Mouse (Mus musculus) midbrain, embryonic 10.5 days (tissue): ENCODE results near the gene Il2rb. TPM values are rescaled to one million over a fixed set of nuclear protein-coding genes. Genes with fewer than 3 reads are reported as not detected.
A peak's percentile ranks its signal among the peaks of the same experiment; 100 is the strongest.

Experiments used
- DNase-seq: peaks from one replicate; pipeline ENCODE4 v3.0.0-alpha.2; 2017; ENCODE audit warnings: low spot score
- H3K27ac ChIP-seq: fragments of 300-500 bp; sonication (generic); replicated peaks from 2 replicates; pipeline ENCODE4 v1.5.1; 2016; ENCODE audit warnings: mild to moderate bottlenecking
- H3K27me3 ChIP-seq: fragments of 300-500 bp; sonication (generic); 2 replicates; pipeline ENCODE4 v1.6.1; 2016; ENCODE audit warnings: low read depth, mild to moderate bottlenecking; ENCODE audit not compliant: poor library complexity, severe bottlenecking
- H3K36me3 ChIP-seq: fragments of 300-500 bp; sonication (generic); 2 replicates; pipeline ENCODE4 v1.6.1; 2016; ENCODE audit warnings: mild to moderate bottlenecking, moderate library complexity
- H3K4me1 ChIP-seq: fragments of 300-500 bp; sonication (generic); 2 replicates; pipeline ENCODE4 v1.6.1; 2016
- H3K4me3 ChIP-seq: fragments of 300-500 bp; sonication (generic); 2 replicates; pipeline ENCODE4 v1.5.1; 2016; ENCODE audit warnings: mild to moderate bottlenecking, moderate library complexity
- H3K9me3 ChIP-seq: fragments of 300-500 bp; sonication (generic); replicated peaks from 2 replicates; pipeline ENCODE4 v1.6.1; 2016; ENCODE audit warnings: mild to moderate bottlenecking
- WGBS: fragments of 180-500 bp; shearing (Covaris S2); methylation state at CpG from one replicate; pipeline ENCODE4 v1.1.7; 2016; 5-methylcytosine and 5-hydroxymethylcytosine counted together
- polyA plus RNA-seq: library from polyadenylated mRNA; unstranded; fragments of >200 nt; fragmentation: Nextera tagmentation; extraction: Ambion mirVana; gene quantifications from 2 replicates; pipeline ENCODE4 v1.2.1, GENCODE M21; 2016

Gene Il2rb
- polyA plus RNA-seq, 1 experiment from 2014 or later: not detected

- Histone ChIP-seq H3K4me1 (peaks cover 47% of the 10 kb centered on the region), H3K9me3 (no peaks in the 10 kb centered on the region), H3K27ac (peak within 1 kb of the TSS; percentile 84), H3K27me3 (peaks cover 22% of the 10 kb centered on the region), H3K4me3 (peak within 1 kb of the TSS; percentile 54), H3K36me3 (no peaks in the 10 kb centered on the region)
- DNase-seq: no peak
- WGBS: 77% methylated on average over 17 of the region's 17 CpGs
These were observed 35.8 kb upstream of the Il2rb start, which contains the start of gene C1qtnf6 for GRCm38 (mm10) chr15:78530671-78531450. Gene C1qtnf6 (minus strand): TSS chr15:78531416.

- Histone ChIP-seq H3K27me3 (peaks cover 22% of the 10 kb centered on the region), H3K4me1 (peaks cover 41% of the 10 kb centered on the region), H3K27ac (no peak overlapping the region; the same call in 1 of the 2 replicates), H3K4me3 (peak overlapping the region; percentile 50; the same call in 1 of the 2 replicates), H3K36me3 (no peaks in the 10 kb centered on the region), H3K9me3 (no peaks in the 10 kb centered on the region)
- DNase-seq: no peak
- WGBS: 81% methylated on average over 3 of the region's 3 CpGs
These were observed 35.1 kb upstream of the Il2rb start for GRCm38 (mm10) chr15:78530141-78530540.

GRCm38 (mm10) chr15:78529428-78529990 lies 34.4 kb upstream of the Il2rb start:
- Histone ChIP-seq H3K36me3 (no peaks in the 10 kb centered on the region), H3K27me3 (peaks cover 22% of the 10 kb centered on the region), H3K9me3 (no peaks in the 10 kb centered on the region), H3K4me1 (peaks cover 46% of the 10 kb centered on the region), H3K4me3 (peak overlapping the region; percentile 50), H3K27ac (peak overlapping the region; percentile 82)
- DNase-seq: peak; percentile 77
- 3% methylated on average over 15 of the region's 15 CpGs for WGBS

DNA sequence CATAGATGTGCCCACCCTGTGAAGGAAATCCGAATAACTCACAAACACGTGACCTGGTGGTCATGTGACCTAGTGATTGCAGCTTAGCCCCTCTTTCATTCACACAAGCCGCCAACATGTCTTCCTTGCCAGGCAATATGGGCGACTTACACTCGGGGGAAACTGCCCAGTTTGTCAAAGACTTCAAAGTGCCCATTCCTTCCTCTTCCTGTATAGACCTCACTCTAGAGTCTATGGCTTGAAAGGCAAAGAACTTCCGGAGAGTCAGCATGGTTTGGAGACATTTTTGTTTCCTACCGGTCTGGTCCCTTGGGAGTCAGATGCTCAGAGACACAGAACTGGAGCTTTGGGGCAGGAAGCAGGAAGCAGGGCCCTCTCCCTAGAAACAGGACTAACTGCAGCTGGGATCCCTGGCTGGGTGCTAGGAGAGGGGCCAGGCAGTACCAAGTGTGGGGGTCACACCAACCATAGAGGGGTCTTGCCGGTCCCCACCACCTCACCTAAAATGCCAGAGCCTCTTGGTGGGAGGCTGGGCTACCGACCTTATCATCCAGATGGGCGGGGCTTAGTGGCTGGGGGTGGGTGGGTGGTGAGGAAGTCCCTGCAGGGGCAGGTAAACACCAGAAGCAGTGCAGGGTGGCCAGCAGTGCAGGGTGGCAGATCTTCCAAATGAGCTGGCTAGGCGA lies 33.8 kb upstream of the Il2rb start:
- Histone ChIP-seq H3K27ac (peak overlapping the region; percentile 82), H3K4me1 (peaks cover 52% of the 10 kb centered on the region)
- WGBS: 55% methylated on average over 11 of the region's 11 CpGs

GRCm38 (mm10) chr15:78527973-78528372 lies 32.9 kb upstream of the Il2rb start:
- H3K36me3 ChIP-seq: no peaks in the 10 kb centered on the region
- WGBS: 83% methylated on average over 7 of the region's 7 CpGs
- H3K9me3 ChIP-seq: no peaks in the 10 kb centered on the region
- no peak overlapping the region for H3K27ac ChIP-seq
- DNase-seq: no peak
- peaks cover 21% of the 10 kb centered on the region for H3K27me3 ChIP-seq
- no peak overlapping the region for H3K4me3 ChIP-seq
- peaks cover 55% of the 10 kb centered on the region for H3K4me1 ChIP-seq

More for the DNA sequence above, 33.8 kb upstream of the Il2rb start:
- Histone ChIP-seq H3K36me3 (no peaks in the 10 kb centered on the region), H3K4me3 (peak overlapping the region; percentile 50), H3K9me3 (no peaks in the 10 kb centered on the region), H3K27me3 (peaks cover 22% of the 10 kb centered on the region)
- DNase-seq: no peak

DNA sequence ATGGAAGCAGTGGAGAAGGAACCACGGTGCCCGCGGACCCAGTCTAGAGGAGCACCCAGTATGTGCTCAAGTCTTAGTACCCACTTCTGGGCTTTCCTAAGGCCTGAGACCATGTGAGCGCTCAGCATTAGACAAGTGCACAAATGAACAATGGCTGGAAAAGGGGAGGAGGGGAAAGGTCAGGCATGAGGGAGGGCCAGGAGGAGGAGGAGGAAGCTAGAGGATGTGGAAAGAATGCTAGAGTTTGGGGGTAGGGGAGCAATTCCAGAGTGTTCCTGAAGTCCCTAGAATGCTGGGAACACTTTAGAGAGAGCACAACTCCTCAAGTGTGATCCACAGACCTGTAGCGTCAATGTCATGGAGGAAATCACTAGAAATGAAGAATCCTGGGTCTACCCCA lies 29.1 kb upstream of the Il2rb start:
- Histone ChIP-seq H3K36me3 (no peaks in the 10 kb centered on the region), H3K9me3 (no peaks in the 10 kb centered on the region), H3K4me3 (no peak overlapping the region), H3K4me1 (peaks cover 29% of the 10 kb centered on the region), H3K27ac (peak overlapping the region; percentile 39; the same call in 1 of the 2 replicates), H3K27me3 (no peaks in the 10 kb centered on the region)
- WGBS: 88% methylated on average over 5 of the region's 5 CpGs
- no peak for DNase-seq

- Histone ChIP-seq H3K27ac (no peak overlapping the region), H3K27me3 (no peaks in the 10 kb centered on the region), H3K36me3 (no peaks in the 10 kb centered on the region), H3K9me3 (no peaks in the 10 kb centered on the region), H3K4me1 (peaks cover 19% of the 10 kb centered on the region), H3K4me3 (no peak overlapping the region)
- DNase-seq: no peak
- 90% methylated on average over 6 of the region's 6 CpGs for WGBS
These were observed 26.8 kb upstream of the Il2rb start for GRCm38 (mm10) chr15:78521892-78522291.

- no peaks in the 10 kb centered on the region for H3K36me3 ChIP-seq
- 72% methylated on average over 8 of the region's 8 CpGs for WGBS
- H3K27me3 ChIP-seq: no peaks in the 10 kb centered on the region
- no peaks in the 10 kb centered on the region for H3K9me3 ChIP-seq
- DNase-seq: no peak
- peak overlapping the region; percentile 20; the same call in 1 of the 2 replicates for H3K27ac ChIP-seq
- H3K4me1 ChIP-seq: peaks cover 19% of the 10 kb centered on the region
- no peak overlapping the region for H3K4me3 ChIP-seq
These were observed 26.3 kb upstream of the Il2rb start for GRCm38 (mm10) chr15:78521331-78521730.

DNA sequence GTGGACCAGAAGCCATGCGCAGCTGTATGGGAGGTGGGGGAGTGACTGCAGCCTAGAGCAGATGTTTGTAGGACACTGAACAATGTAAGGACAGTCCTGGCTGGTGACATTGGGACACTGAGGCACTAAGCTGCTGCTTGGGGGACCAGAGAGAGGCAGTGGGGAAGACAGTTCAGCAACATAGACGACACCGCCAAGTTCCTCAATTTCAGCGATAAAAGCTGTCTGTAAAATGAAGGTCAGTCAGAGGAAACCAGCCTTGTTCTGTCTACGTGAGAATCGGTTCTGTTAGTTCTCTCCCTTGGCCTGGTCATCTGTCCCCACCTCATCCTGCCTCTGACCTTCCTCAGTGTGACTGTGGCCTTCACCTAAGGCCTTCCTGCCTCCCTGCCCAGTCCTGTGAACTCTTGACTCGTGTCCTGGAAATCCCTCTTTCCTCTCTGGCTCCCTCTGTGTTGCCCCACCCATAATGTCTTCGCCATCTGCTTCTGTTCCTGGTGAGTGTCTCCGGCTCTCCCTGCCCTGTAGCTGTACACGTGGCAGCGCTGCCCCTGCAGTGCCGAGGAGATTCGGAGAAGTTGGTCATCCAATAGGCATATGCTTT lies 25.1 kb upstream of the Il2rb start:
- no peak for DNase-seq
- H3K27ac ChIP-seq: no peak overlapping the region; the same call in 1 of the 2 replicates
- 83% methylated on average over 13 of the region's 13 CpGs for WGBS
- no peaks in the 10 kb centered on the region for H3K36me3 ChIP-seq
- no peaks in the 10 kb centered on the region for H3K9me3 ChIP-seq
- H3K4me3 ChIP-seq: no peak overlapping the region
- peaks cover 19% of the 10 kb centered on the region for H3K4me1 ChIP-seq
- no peaks in the 10 kb centered on the region for H3K27me3 ChIP-seq

DNA sequence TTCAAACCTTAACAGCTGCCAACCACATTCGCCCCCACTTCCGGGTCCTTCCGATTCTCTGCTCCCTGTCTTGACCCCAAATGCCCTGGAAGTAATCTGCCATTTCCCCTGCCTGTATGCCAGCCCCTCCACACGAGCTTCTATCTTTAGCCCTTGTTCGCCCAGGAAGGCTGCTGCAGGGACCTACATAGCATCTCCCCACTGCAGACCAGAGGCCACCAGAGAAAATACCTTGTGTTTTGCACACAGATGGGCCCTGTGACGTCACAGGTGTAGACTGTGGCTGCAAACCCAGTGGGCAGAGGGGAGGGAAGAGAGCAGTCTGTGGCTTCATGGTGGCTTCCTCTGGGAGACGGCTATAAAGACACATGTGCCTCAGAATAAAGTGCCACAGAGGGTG lies 23.1 kb upstream of the Il2rb start:
- DNase-seq: no peak
- Histone ChIP-seq H3K4me1 (peaks cover 11% of the 10 kb centered on the region), H3K27me3 (no peaks in the 10 kb centered on the region), H3K36me3 (no peaks in the 10 kb centered on the region), H3K9me3 (no peaks in the 10 kb centered on the region), H3K4me3 (no peak overlapping the region), H3K27ac (no peak overlapping the region)
- 80% methylated on average over 7 of the region's 7 CpGs for WGBS

DNA sequence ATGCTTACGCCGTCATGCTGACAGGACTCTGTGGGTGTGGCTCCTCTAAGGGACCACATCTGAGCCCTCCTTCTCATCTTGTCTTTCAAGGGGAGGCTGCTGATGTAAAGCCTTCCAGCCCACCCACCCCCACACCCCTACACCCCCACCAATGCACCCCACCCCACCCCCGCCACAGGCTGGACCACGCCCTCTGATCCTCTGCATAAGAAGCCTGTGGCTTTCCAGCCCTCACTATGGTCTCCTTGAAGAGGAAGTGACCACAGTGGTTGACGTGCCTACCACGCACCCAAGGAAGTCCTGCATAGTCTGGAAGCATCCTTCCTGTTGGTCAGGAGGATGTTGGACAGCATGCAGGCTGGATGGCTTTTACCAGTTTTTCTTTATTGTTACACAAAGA lies 20.7 kb upstream of the Il2rb start:
- no peak for DNase-seq
- no peak overlapping the region for H3K27ac ChIP-seq
- WGBS: 86% methylated on average over 6 of the region's 6 CpGs
- H3K9me3 ChIP-seq: no peaks in the 10 kb centered on the region
- H3K4me1 ChIP-seq: peaks cover 7% of the 10 kb centered on the region; the same call in 1 of the 2 replicates
- no peak overlapping the region for H3K4me3 ChIP-seq
- H3K27me3 ChIP-seq: no peaks in the 10 kb centered on the region
- H3K36me3 ChIP-seq: no peaks in the 10 kb centered on the region

DNA sequence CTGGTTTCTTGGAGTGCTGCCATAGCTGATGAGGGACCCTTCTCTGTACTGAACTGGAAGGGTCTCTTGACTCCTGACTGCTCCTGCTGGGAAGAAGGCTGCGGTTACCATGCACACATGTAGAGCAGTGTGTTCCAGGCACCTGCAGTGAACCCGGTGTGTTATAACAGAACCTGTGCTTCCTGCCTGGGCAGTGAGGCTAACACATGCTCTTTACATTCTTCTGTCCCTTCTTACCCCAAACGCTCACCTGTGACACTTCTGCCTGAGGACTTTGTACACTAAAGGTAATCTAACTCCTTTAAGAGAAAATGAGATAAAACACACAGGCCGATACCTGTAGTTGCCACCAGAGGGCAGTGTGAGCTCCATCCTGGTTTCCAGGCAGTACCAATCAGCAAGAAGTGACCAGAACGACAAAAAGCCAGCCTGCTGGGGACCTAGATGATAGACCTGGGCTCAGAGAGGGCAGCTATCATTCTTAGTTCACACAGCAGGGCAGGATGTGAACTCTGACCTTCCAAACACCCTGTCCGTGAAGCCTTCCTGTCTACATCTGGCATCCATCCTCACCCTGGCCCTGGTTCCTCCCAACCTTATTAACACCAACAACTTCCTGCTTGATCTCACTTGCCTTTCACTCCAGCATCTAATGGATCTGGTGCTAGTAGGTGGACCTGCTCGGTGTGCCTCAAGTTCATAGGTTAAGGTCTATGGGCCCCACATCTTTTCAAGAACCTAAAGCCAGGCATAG lies 19.5 kb upstream of the Il2rb start:
- DNase-seq: peak; percentile 72
- no peaks in the 10 kb centered on the region for H3K9me3 ChIP-seq
- peaks cover 14% of the 10 kb centered on the region for H3K4me1 ChIP-seq
- WGBS: 35% methylated on average over 7 of the region's 7 CpGs
- H3K27me3 ChIP-seq: no peaks in the 10 kb centered on the region
- no peak overlapping the region for H3K4me3 ChIP-seq
- peak overlapping the region; percentile 61 for H3K27ac ChIP-seq
- H3K36me3 ChIP-seq: no peaks in the 10 kb centered on the region
